Mouse (Mus musculus) embryonic fibroblast, embryonic 13.5 days (primary cell): ENCODE data around the gene Krt82.

Experiments used
- CTCF ChIP-seq: IDR thresholded peaks from 2 replicates; pipeline ENCODE4 v1.5.1; 2011; ENCODE audit warnings: mild to moderate bottlenecking, control low read depth, low read length, moderate library complexity, borderline replicate concordance; ENCODE audit not compliant: insufficient read depth
- POLR2A ChIP-seq: IDR thresholded peaks from 2 replicates; pipeline ENCODE4 v1.6.1; 2011; ENCODE audit warnings: low read depth, mild to moderate bottlenecking, control low read depth, low read length, moderate library complexity

GRCm38 (mm10) chr15:101493713-101494112 lies 56.8 kb downstream of the Krt82 start:
- no peak for TF ChIP-seq POLR2A
- TF ChIP-seq CTCF: no peak
